Mouse (Mus musculus): Measurements from ENCODE around the gene Ndrg2.
"Not testable (repeated sequence)": the region's sequence is repeated elsewhere in the genome, so short reads cannot be mapped to it uniquely, and the experiment has no call there.

Gene Ndrg2

DNA sequence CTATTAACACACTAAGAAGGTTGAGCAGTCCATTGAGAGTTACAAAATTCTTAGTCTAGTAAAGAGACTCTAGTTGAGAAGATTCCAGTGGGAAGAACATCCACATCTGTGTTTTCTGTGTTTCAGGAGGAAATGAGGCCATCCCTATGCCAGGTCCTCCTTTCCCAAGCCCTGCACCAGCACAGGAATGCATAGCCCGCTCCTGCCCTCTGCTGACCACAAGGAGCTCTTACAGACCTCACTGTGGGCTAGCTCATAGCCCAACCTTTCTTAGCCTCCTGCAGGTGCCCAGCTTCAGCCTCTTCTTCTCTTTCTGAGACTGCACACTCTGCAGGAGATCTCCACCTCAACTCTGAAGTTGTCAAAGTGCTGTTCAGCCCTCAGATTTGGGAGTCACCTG lies 50.4 kb downstream of the Ndrg2 start:
- not testable (repeated sequence) for DNase-seq

GRCm38 (mm10) chr14:51855280-51855679 lies 58.7 kb downstream of the Ndrg2 start:
- DNase-seq: not testable (repeated sequence)
